Mouse (Mus musculus): ENCODE results near the gene Rdh5. TPM values are rescaled to one million over a fixed set of nuclear protein-coding genes. Genes with fewer than 3 reads are reported as not detected.

Gene Rdh5
- polyA plus RNA-seq, 1 experiment from 2014 or later = 13.6 TPM

DNA sequence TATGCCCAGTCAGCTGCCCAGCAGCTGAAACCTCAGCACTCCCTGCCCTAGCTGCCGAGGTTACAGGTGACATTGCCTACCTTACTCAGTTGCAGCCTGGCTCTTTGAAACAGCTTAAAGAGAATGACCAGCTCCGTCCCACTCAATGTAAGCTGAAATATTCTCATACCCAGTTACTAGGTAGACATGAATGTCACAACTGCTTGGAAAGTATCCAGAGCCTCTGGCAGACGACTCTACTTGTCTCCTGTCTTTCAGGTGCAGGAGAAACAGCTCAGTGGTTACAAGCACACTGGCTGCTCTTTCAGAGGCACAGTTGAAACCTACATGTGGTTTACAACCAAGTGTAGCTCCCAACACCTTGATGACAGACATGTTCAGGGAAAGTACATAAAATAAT lies 52.3 kb downstream of the Rdh5 start:
- 88% methylated on average over 3 of the region's 3 CpGs for WGBS
- no peaks in the 10 kb centered on the region for H3K9me3 ChIP-seq (replicated peaks; ENCODE audit: control insufficient read depth, low read length, poor library complexity, severe bottlenecking)
- H3K4me2 ChIP-seq (ENCODE audit: low read length) = no peak overlapping the region
- H3K9ac ChIP-seq (ENCODE audit: low read depth, low read length) = no peak overlapping the region
- no peak overlapping the region for H3K27ac ChIP-seq (ENCODE audit: low read length)
- H3K4me3 ChIP-seq (ENCODE audit: low read depth, low read length) = no peak overlapping the region
- H3K36me3 ChIP-seq (ENCODE audit: control insufficient read depth, insufficient read depth, low read length) = peaks cover 9% of the 10 kb centered on the region
- H3K27me3 ChIP-seq (ENCODE audit: control insufficient read depth, insufficient read depth, low read depth, low read length) = no peaks in the 10 kb centered on the region
- no peaks in the 10 kb centered on the region for H3K4me1 ChIP-seq (ENCODE audit: control insufficient read depth, insufficient read depth, low read length)
- ATAC-seq = no peak

DNA sequence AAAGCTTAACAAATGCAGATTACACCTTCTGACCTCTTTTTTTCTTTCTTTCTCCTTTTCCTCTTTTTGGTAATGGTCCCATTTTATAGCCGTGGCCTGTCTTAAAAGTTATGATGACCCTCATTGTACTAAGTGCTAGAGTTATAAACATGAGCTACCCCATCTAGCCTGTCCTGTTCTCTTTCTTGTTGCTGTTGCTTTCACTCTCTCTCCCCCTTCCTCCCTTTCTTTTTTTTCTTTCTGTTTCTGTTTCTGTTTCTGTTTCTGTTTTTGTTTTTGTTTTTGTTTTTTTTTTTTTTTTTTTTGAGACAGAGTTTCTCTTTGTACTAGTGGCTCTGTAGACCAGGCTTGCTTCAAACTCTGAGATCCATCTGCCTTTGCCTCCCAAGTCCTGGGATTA lies 56.2 kb downstream of the Rdh5 start:
- no peak overlapping the region for H3K9ac ChIP-seq (ENCODE audit: low read depth, low read length)
- 0 out of 2 replicates have a peak, but pooled peaks cover 2% of the 10 kb centered on the region for H3K36me3 ChIP-seq (ENCODE audit: control insufficient read depth, insufficient read depth, low read length)
- H3K27me3 ChIP-seq (ENCODE audit: control insufficient read depth, insufficient read depth, low read depth, low read length) = no peaks in the 10 kb centered on the region
- H3K9me3 ChIP-seq (replicated peaks; ENCODE audit: control insufficient read depth, low read length, poor library complexity, severe bottlenecking) = no peaks in the 10 kb centered on the region
- WGBS = 89% methylated on average over 1 of the region's 1 CpGs
- no peak overlapping the region for H3K4me3 ChIP-seq (ENCODE audit: low read depth, low read length)
- no peak overlapping the region for H3K4me2 ChIP-seq (ENCODE audit: low read length)
- no peaks in the 10 kb centered on the region for H3K4me1 ChIP-seq (ENCODE audit: control insufficient read depth, insufficient read depth, low read length)
- H3K27ac ChIP-seq (ENCODE audit: low read length) = no peak overlapping the region
- ATAC-seq = no peak

DNA sequence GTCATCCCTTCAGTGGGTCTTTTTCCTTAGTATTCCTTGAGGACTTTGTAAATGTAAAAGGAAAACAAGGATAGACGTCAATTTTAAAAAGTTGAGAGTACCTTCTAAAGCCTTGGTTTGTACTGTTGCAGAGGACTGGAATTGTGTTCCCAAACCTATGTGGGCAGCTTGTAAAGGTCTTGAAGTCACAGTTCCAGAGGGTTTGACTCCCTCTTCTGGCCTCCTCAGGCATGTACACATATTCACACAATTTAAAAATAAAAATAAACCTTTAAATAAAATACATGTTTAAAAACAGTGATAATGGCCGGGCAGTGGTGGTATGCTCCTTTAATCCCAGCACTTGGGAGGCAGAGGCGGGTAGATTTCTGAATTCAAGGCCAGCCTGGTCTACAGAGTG lies 56.6 kb downstream of the Rdh5 start:
- Histone ChIP-seq H3K9me3 (replicated peaks; ENCODE audit: control insufficient read depth, low read length, poor library complexity, severe bottlenecking) (no peaks in the 10 kb centered on the region), H3K27ac (ENCODE audit: low read length) (no peak overlapping the region), H3K9ac (ENCODE audit: low read depth, low read length) (no peak overlapping the region), H3K4me2 (ENCODE audit: low read length) (no peak overlapping the region), H3K36me3 (ENCODE audit: control insufficient read depth, insufficient read depth, low read length) (0 out of 2 replicates have a peak, but pooled peaks cover 2% of the 10 kb centered on the region), H3K27me3 (ENCODE audit: control insufficient read depth, insufficient read depth, low read depth, low read length) (no peaks in the 10 kb centered on the region), H3K4me1 (ENCODE audit: control insufficient read depth, insufficient read depth, low read length) (no peaks in the 10 kb centered on the region), H3K4me3 (ENCODE audit: low read depth, low read length) (no peak overlapping the region)
- WGBS = 91% methylated on average over 3 of the region's 3 CpGs
- ATAC-seq = no peak

Other genes with a start within 250 kb of the Rdh5 start
- gene Suox, start 248.8 kb downstream of the Rdh5 start, polyA plus RNA-seq (2015; fragmentation: Nextera tagmentation; extraction: Ambion mirVana) = 13.4 and 13.7 TPM in 2 replicates
- gene Rab5b, start 226.6 kb downstream of the Rdh5 start, polyA plus RNA-seq (2015; fragmentation: Nextera tagmentation; extraction: Ambion mirVana) = 119 and 128 TPM in 2 replicates
- 0.37 and 0.77 TPM in 2 replicates for gene Pmel, start 218.7 kb downstream of the Rdh5 start, polyA plus RNA-seq (2015; fragmentation: Nextera tagmentation; extraction: Ambion mirVana)
- 14.6 and 15.0 TPM in 2 replicates for gene Cdk2, start 217.9 kb downstream of the Rdh5 start, polyA plus RNA-seq (2015; fragmentation: Nextera tagmentation; extraction: Ambion mirVana)
- 6.1 and 6.3 TPM in 2 replicates for gene Dgka, start 178.0 kb downstream of the Rdh5 start, polyA plus RNA-seq (2015; fragmentation: Nextera tagmentation; extraction: Ambion mirVana)
- 45.5 and 47.7 TPM in 2 replicates for gene Pym1, start 175.0 kb downstream of the Rdh5 start, polyA plus RNA-seq (2015; fragmentation: Nextera tagmentation; extraction: Ambion mirVana)
- gene Mmp19, start 132.0 kb downstream of the Rdh5 start, polyA plus RNA-seq (2015; fragmentation: Nextera tagmentation; extraction: Ambion mirVana) = 0.51 and 0.88 TPM in 2 replicates
- gene Dnajc14, start 118.8 kb downstream of the Rdh5 start, polyA plus RNA-seq (2015; fragmentation: Nextera tagmentation; extraction: Ambion mirVana) = 54.2 and 59.5 TPM in 2 replicates
- gene Tmem198b, start 118.5 kb downstream of the Rdh5 start, polyA plus RNA-seq (2015; fragmentation: Nextera tagmentation; extraction: Ambion mirVana) = 14.8 and 16.1 TPM in 2 replicates
- gene Sarnp, start 105.6 kb downstream of the Rdh5 start, polyA plus RNA-seq (2015; fragmentation: Nextera tagmentation; extraction: Ambion mirVana) = 143 and 152 TPM in 2 replicates
- gene Ormdl2, start 101.2 kb downstream of the Rdh5 start, polyA plus RNA-seq (2015; fragmentation: Nextera tagmentation; extraction: Ambion mirVana) = 17.7 and 18.6 TPM in 2 replicates
- gene Gdf11, start 31.2 kb downstream of the Rdh5 start, polyA plus RNA-seq (2015; fragmentation: Nextera tagmentation; extraction: Ambion mirVana) = 7.6 and 7.9 TPM in 2 replicates
- gene Cd63, start 21.9 kb downstream of the Rdh5 start, polyA plus RNA-seq (2015; fragmentation: Nextera tagmentation; extraction: Ambion mirVana) = 152 and 195 TPM in 2 replicates
- 227 and 228 TPM in 2 replicates for gene Bloc1s1, start 1.1 kb upstream of the Rdh5 start, polyA plus RNA-seq (2015; fragmentation: Nextera tagmentation; extraction: Ambion mirVana)
- gene Itga7, start 10.9 kb upstream of the Rdh5 start, polyA plus RNA-seq (2015; fragmentation: Nextera tagmentation; extraction: Ambion mirVana) = 6.1 and 9.2 TPM in 2 replicates
- not detected in 2 replicates for gene Mettl7b, start 38.1 kb upstream of the Rdh5 start, polyA plus RNA-seq (2015; fragmentation: Nextera tagmentation; extraction: Ambion mirVana)
- not detected in 2 replicates for gene Olfr9, start 66.5 kb upstream of the Rdh5 start, polyA plus RNA-seq (2015; fragmentation: Nextera tagmentation; extraction: Ambion mirVana)
- gene Olfr763, start 87.9 kb upstream of the Rdh5 start, polyA plus RNA-seq (2015; fragmentation: Nextera tagmentation; extraction: Ambion mirVana) = not detected in 2 replicates
- gene Olfr764-ps1, start 117.0 kb upstream of the Rdh5 start, polyA plus RNA-seq (2015; fragmentation: Nextera tagmentation; extraction: Ambion mirVana) = not detected in 2 replicates
- not detected in 2 replicates for gene Olfr765, start 127.1 kb upstream of the Rdh5 start, polyA plus RNA-seq (2015; fragmentation: Nextera tagmentation; extraction: Ambion mirVana)
- not detected in 2 replicates for gene Olfr766-ps1, start 146.1 kb upstream of the Rdh5 start, polyA plus RNA-seq (2015; fragmentation: Nextera tagmentation; extraction: Ambion mirVana)
- gene Olfr767, start 160.0 kb upstream of the Rdh5 start, polyA plus RNA-seq (2015; fragmentation: Nextera tagmentation; extraction: Ambion mirVana) = not detected in 2 replicates
- not detected in 2 replicates for gene Olfr768, start 176.5 kb upstream of the Rdh5 start, polyA plus RNA-seq (2015; fragmentation: Nextera tagmentation; extraction: Ambion mirVana)
- gene Olfr769, start 195.0 kb upstream of the Rdh5 start, polyA plus RNA-seq (2015; fragmentation: Nextera tagmentation; extraction: Ambion mirVana) = not detected in 2 replicates
- gene Olfr770, start 216.1 kb upstream of the Rdh5 start, polyA plus RNA-seq (2015; fragmentation: Nextera tagmentation; extraction: Ambion mirVana) = not detected in 2 replicates
- not detected in 2 replicates for gene Olfr771, start 241.9 kb upstream of the Rdh5 start, polyA plus RNA-seq (2015; fragmentation: Nextera tagmentation; extraction: Ambion mirVana)

Measured in midbrain, embryonic 16.5 days (tissue).